Mouse (Mus musculus) cortical plate, adult 2 months (tissue): Measurements from ENCODE around the gene Tmem79.

ENCODE experiments used
- CTCF ChIP-seq: fragments of 200-500 bp; IDR thresholded peaks from 2 replicates; pipeline ENCODE4 v1.5.1; 2011; ENCODE audit warnings: mild to moderate bottlenecking, control low read depth, low read length; ENCODE audit not compliant: insufficient read depth; ENCODE audit errors: extremely low read depth
- POLR2A ChIP-seq: fragments of 200-500 bp; IDR thresholded peaks from 2 replicates; pipeline ENCODE4 v1.6.1; 2011; ENCODE audit warnings: mild to moderate bottlenecking, low read length, control low read depth; ENCODE audit not compliant: insufficient read depth; ENCODE audit errors: extremely low read depth

- no peak for TF ChIP-seq CTCF
- no peak for TF ChIP-seq POLR2A
Measured at GRCm38 (mm10) chr3:88384364-88384763, 48.4 kb upstream of the Tmem79 start, which contains the start of gene Bglap.
